Mouse (Mus musculus) gastrocnemius, adult 2 months (tissue): ENCODE data around the gene Hif3a. TPM values are rescaled to one million over a fixed set of nuclear protein-coding genes. Genes with fewer than 3 reads are reported as not detected.

Source experiments
- DNase-seq: peaks from one replicate; pipeline ENCODE4 v3.0.0; 2022
- H3K27ac ChIP-seq: fragments of 200-600 bp; 2 replicates; pipeline ENCODE4 v1.8.1; 2022; ENCODE audit warnings: mild to moderate bottlenecking
- H3K4me3 ChIP-seq: fragments of 200-600 bp; 2 replicates; pipeline ENCODE4 v1.8.1; 2022; ENCODE audit warnings: mild to moderate bottlenecking, moderate library complexity
- CTCF ChIP-seq: fragments of 200-600 bp; IDR thresholded peaks from 2 replicates; pipeline ENCODE4 v1.8.1; 2022; ENCODE audit warnings: antibody characterized with exemption, mild to moderate bottlenecking, moderate library complexity
- intact Hi-C: fragments of 180-260 bp; cut with DNase I; formaldehyde crosslinking; loops from one replicate; pipeline ENCODE4 v1.15.1; 2025
- total RNA-seq, 2 experiments: library from RNA; stranded (reverse); gene quantifications; 2 replicates each; pipeline ENCODE4 v1.2.3; 2021

Hif3a gene
- total RNA-seq, 2 experiments from 2014 or later: 0.84 to 1.6 TPM

GRCm38 (mm10) chr7:17054325-17054989, 7.8 kb downstream of the Hif3a start:
- no peak for DNase-seq
- no peak overlapping the region for H3K27ac ChIP-seq
- no peak for TF ChIP-seq CTCF
- intact Hi-C loops: loop anchor here (10.0 kb wide), 1 partner anchor 1130 kb away; the partner anchor contains the start of gene Selenow
- H3K4me3 ChIP-seq: no peak overlapping the region

DNA sequence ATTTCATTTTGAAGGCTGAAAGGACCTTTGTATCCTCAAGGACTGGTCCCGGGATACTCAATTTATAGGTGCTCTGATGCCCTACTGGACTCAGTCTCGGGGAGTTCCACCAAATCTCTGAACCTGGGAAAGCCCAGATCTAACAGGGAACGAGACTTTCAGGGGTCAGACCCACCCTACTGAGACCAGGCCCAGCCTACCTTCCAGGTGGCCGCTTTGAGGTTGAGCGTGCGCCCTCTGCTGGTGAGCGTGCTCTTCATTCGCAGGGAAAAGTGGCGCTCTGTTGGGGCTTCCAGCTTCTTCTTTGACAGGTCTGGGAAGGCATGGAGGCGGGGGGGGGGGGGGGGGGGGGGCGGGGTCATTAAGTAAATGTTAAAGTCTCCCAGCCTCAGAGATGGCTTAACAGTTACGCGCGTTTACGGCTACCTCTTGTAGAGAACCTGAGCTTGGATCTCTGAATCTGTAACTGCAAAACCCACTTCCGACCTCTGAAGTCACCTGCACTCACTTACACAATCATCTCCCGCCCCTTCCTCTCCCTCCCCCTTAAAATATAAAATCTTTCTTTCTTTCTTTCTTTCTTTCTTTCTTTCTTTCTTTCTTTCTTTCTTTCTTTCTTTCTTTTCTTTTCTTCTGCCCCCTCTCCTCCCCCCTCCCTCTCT, 11.2 kb downstream of the Hif3a start:
- Histone ChIP-seq H3K27ac (no peak overlapping the region), H3K4me3 (no peak overlapping the region)
- intact Hi-C loops: loop anchor here (1.0 to 10.0 kb wide), 3 partner anchors 22 to 1126 kb away; partner anchors contain the start of gene Selenow
- peak; percentile 73 for TF ChIP-seq CTCF
- DNase-seq: peak; percentile 74

GRCm38 (mm10) chr7:17050491-17050890, 11.7 kb downstream of the Hif3a start:
- TF ChIP-seq CTCF: no peak
- Histone ChIP-seq H3K27ac (no peak overlapping the region), H3K4me3 (no peak overlapping the region)
- intact Hi-C loops: loop anchor here (2.0 to 10.0 kb wide), 2 partner anchors 22 to 1126 kb away; partner anchors contain the start of gene Selenow
- no peak for DNase-seq

DNA sequence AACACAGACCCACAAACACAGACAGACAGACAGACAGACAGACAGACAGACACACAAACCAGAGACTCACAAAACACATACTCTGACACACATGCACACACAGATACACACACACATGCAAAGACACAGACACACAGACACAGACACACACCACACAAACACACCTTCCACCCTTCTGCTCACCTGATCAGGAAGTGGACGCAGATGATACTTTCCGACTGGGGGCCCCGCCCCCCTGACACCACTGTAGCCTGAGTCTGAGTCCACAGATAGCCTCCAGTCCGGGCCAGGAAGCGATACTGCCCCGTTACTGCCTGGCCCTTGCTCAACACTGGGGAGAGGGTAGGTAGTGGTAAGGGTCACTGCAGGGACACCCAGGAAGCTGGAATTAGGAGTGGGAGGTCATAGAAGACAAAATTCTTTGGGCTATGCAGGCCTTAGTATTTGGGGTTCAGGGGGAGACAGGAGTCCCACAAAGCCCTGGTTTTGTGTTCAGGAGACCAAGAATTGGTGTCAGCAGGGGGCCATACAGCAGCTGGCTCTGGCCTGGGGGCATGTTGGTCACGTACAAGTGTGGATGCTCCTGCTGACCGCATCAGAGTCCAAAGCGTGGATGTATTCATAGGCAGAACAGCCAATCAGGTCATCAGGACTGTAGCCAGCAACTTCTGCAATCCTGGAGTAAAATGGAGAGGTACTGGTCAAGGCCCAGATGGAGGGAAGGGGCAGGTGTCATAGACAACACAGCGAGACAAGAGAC, 13.6 kb downstream of the Hif3a start:
- Histone ChIP-seq H3K27ac (no peak overlapping the region), H3K4me3 (no peak overlapping the region)
- TF ChIP-seq CTCF: no peak
- intact Hi-C loops: loop anchor here (2.0 kb wide), 1 partner anchor 14 kb away; no protein-coding TSS in a partner anchor
- no peak for DNase-seq

DNA sequence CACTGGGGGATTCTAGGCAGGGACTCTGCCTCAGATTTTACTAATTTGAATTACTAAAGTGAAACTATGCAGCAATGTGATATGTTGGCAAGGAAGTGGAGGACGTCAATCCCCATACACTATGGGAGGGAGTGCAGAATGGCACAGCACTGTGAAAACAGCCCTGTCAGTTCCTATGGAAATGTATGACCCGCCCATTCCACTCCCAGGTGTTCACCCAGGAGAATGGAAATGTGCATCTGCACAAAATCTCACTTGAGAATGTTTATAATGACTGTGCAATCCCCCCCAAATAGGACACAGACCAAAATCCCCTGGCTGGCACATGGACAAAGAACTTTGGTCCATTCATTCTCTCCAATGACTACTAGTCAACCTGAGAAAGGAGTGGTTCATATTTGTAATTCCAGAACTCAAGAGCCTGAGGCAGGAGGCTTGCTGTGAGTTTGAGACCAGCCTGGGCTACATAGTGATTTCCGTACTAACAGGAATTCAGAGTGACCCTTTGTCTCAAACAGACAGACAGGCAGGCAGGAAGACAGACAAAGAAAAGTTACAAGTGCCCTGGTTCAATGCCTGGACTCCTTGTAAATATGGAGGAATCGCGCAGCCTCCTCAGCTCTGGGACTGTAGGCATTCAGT, 15.1 kb downstream of the Hif3a start:
- DNase-seq: no peak
- no peak for TF ChIP-seq CTCF

GRCm38 (mm10) chr7:17045743-17046142, 16.5 kb downstream of the Hif3a start:
- TF ChIP-seq CTCF: no peak

More for the DNA sequence above, 15.1 kb downstream of the Hif3a start:
- Histone ChIP-seq H3K27ac (no peak overlapping the region), H3K4me3 (no peak overlapping the region)
- intact Hi-C loops: no loop called here

DNA sequence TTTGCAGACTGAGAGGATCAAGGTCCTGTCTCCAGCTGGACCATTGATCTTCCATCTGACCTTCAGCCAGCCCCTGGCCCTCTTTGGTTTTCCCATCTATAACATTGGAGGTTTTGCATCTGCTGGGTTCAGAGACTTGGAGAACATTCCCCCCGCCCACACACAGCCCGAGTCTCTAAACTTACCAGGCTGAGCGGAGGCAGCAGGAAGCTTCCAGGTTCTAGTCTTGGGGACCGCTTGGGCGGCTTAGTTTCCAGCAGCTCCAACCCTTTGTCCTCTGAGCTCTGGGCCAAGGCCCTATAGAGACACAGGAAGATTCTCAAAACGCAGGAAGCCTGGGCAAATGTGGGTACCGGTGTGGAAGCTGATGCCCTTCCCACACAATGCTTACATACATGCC, 22.9 kb downstream of the Hif3a start:
- Histone ChIP-seq H3K4me3 (no peak overlapping the region), H3K27ac (no peak overlapping the region)
- no peak for TF ChIP-seq CTCF
- DNase-seq: no peak
- intact Hi-C loops: no loop called here

More at GRCm38 (mm10) chr7:17045743-17046142, 16.5 kb downstream of the Hif3a start:
- no peak for DNase-seq
- intact Hi-C loops: no loop called here
- Histone ChIP-seq H3K27ac (no peak overlapping the region), H3K4me3 (no peak overlapping the region)

- peak; percentile 6 for DNase-seq
- TF ChIP-seq CTCF: no peak
- intact Hi-C loops: no loop called here
- H3K4me3 ChIP-seq: no peak overlapping the region
- H3K27ac ChIP-seq: no peak overlapping the region
Observed at GRCm38 (mm10) chr7:17038018-17038695, 24.1 kb downstream of the Hif3a start.

DNA sequence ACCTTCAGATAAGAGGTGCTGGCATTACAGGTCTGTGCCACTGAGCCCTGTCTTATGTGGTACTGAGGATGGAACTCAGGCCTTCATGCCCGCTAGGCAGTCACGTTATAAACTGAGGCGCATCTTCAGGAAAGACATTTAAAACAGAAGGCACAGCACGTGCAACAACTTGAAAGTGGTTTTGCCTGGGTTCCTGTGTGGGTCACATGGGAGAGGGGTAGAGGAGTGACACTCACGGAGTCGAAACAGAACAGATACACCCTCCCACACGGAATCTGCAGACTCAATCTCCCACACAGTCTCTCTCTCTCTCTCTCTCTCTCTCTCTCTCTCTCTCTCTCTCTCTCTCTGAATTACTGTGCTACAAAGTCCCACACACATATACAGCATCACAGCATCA, 32.0 kb downstream of the Hif3a start:
- DNase-seq: no peak
- no peak overlapping the region for H3K4me3 ChIP-seq
- H3K27ac ChIP-seq: no peak overlapping the region
- intact Hi-C loops: no loop called here
- TF ChIP-seq CTCF: no peak

DNA sequence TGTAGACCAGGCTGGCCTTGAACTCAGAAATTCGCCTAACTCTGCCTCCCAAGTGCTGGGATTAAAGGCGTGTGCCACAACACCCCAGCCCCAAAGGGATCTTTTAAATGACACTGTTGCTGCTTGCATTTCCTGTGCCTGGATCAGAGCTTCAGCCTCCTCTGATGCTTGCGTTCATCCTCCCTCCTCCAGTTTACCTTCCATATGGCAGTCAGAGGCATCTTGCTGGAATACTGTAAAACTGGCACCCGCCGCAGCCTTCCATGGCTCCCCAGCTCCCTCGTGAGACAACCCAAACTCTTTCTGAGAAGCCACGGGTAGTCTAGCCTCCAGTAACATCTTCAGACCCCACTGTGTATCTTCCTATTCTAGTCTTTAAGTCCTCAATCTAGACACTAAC, 33.3 kb downstream of the Hif3a start:
- DNase-seq: peak; percentile 14
- Histone ChIP-seq H3K27ac (peak overlapping the region; percentile 98; the same call in 1 of the 2 replicates), H3K4me3 (no peak overlapping the region)
- TF ChIP-seq CTCF: no peak
- intact Hi-C loops: loop anchor here (2.0 kb wide), 1 partner anchor 22 kb away; no protein-coding TSS in a partner anchor

DNA sequence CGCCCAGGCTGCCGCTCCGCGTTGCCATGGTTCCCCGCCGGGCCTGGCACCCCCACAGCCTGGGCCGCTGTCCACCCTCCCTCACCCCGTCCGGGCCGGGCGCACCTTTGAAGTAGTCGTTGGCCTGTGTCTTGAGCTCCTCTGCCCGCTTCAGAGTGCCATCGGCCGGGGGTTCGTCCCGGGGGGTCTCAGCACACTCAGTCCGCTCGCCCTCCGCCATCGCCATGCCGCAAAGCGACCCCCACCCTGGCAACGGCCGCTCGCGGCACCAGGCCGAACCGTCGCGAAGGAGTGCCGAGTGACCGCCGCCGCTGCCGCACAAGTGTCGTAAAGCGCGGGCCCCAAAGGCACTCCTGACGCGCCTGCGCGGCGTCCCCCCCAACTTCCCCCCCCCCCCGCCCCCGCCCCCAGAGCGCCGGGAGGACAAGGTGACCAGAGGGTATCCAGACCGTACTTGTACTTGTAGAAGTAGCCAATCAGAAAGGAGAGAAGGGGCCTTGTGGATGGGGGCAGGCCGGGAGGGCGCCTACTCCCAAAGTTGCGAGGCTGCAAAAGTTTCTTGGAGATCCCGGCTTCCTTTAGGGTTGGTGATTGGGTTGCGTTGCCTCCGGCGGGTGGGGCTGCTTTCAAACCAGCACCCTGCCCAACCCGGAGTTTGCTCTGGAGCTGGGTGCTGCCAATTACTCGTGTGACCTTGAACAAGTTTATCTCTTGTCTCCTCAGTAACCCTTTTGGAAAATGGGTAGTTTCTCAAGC, 34.5 kb downstream of the Hif3a start, which contains the start of gene Ppp5c:
Gene Ppp5c (minus strand): TSS at position 337 of the 756 bp plus-strand sequence.
- peak; percentile 96 for DNase-seq

More for the DNA sequence above, 34.5 kb downstream of the Hif3a start, which contains the start of gene Ppp5c:
- intact Hi-C loops: loop anchor here (2.0 kb wide), 1 partner anchor 23 kb away; no protein-coding TSS in a partner anchor
- H3K4me3 ChIP-seq: peak within 1 kb of the TSS; percentile 87
- H3K27ac ChIP-seq: peak within 1 kb of the TSS; percentile 98
- no peak for TF ChIP-seq CTCF
